Mouse (Mus musculus) testis, adult 2 months (tissue): ENCODE measurements around the gene Pitx1.

Experiments
- CTCF ChIP-seq: fragments of 200-500 bp; IDR thresholded peaks from 2 replicates; pipeline ENCODE4 v1.5.1; 2012; ENCODE audit warnings: low read depth, mild to moderate bottlenecking, inconsistent platforms, low read length, moderate library complexity; ENCODE audit not compliant: control insufficient read depth, insufficient read depth, insufficient replicate concordance
- POLR2A ChIP-seq: fragments of 200-500 bp; IDR thresholded peaks from 2 replicates; pipeline ENCODE4 v1.6.1; 2012; ENCODE audit warnings: low read depth, mild to moderate bottlenecking, inconsistent platforms, low read length, moderate library complexity; ENCODE audit not compliant: control insufficient read depth

GRCm38 (mm10) chr13:55809041-55809623, 26.9 kb downstream of the Pitx1 start:
- TF ChIP-seq POLR2A: no peak
- TF ChIP-seq CTCF: peak; percentile 9; the same call in 1 of the 2 replicates
